Mouse (Mus musculus) neural tube, embryonic 14.5 days (tissue): ENCODE data around the gene Pxmp4. TPM values are rescaled to one million over a fixed set of nuclear protein-coding genes. Genes with fewer than 3 reads are reported as not detected.
A peak's percentile ranks its signal among the peaks of the same experiment; 100 is the strongest.

Experiments used
- ATAC-seq: fragments of 200-750 bp; cut with Nextera tagmentation; 2 replicates; pipeline ENCODE4 v1.8.0; 2017; ENCODE audit warnings: low read depth, mild to moderate bottlenecking, moderate TSS enrichment, moderate library complexity
- H3K27ac ChIP-seq: fragments of 300-500 bp; sonication (generic); 2 replicates; pipeline ENCODE4 v1.5.1; 2014; ENCODE audit warnings: low read depth, mild to moderate bottlenecking, control low read depth, low read length, moderate library complexity, mixed read lengths
- H3K27me3 ChIP-seq: fragments of 300-500 bp; sonication (generic); 2 replicates; pipeline ENCODE4 v1.6.1; 2014; ENCODE audit warnings: low read length; ENCODE audit not compliant: control insufficient read depth, insufficient read depth
- H3K36me3 ChIP-seq: fragments of 300-500 bp; sonication (generic); 2 replicates; pipeline ENCODE4 v1.6.1; 2014; ENCODE audit warnings: low read length, mixed read lengths; ENCODE audit not compliant: control insufficient read depth, insufficient read depth
- H3K4me1 ChIP-seq: fragments of 300-500 bp; sonication (generic); 2 replicates; pipeline ENCODE4 v1.6.1; 2014; ENCODE audit warnings: low read length; ENCODE audit not compliant: control insufficient read depth, insufficient read depth
- H3K4me2 ChIP-seq: fragments of 300-500 bp; sonication (generic); 2 replicates; pipeline ENCODE4 v1.6.1; 2014; ENCODE audit warnings: mild to moderate bottlenecking, low read depth, low read length, control low read depth
- H3K4me3 ChIP-seq: fragments of 300-500 bp; sonication (generic); 2 replicates; pipeline ENCODE4 v1.5.1; 2014; ENCODE audit warnings: low read depth, low read length, control low read depth, mixed read lengths
- H3K9ac ChIP-seq: fragments of 300-500 bp; sonication (generic); replicated peaks from 2 replicates; pipeline ENCODE4 v1.6.1; 2014; ENCODE audit warnings: low read depth, mild to moderate bottlenecking, control low read depth, low read length, mixed read lengths
- H3K9me3 ChIP-seq: fragments of 300-500 bp; sonication (generic); 2 replicates; pipeline ENCODE4 v1.6.1; 2016; ENCODE audit warnings: low read length; ENCODE audit not compliant: control insufficient read depth
- WGBS: fragments of 180-500 bp; shearing (Covaris S2); extraction: QIAGEN DNeasy Blood & Tissue Kit; methylation state at CpG from one replicate; pipeline ENCODE4 v1.1.7; 2014; 5-methylcytosine and 5-hydroxymethylcytosine counted together
- polyA plus RNA-seq: library from polyadenylated mRNA; unstranded; fragments of >200 nt; fragmentation: Nextera tagmentation; extraction: Ambion mirVana; gene quantifications from 2 replicates; pipeline ENCODE4 v1.2.1, GENCODE M21; 2014

Pxmp4 gene
- polyA plus RNA-seq, 1 experiment from 2014 or later, result 16.0 TPM

- ATAC-seq, result no peak
- Histone ChIP-seq H3K4me2 (no peak overlapping the region), H3K27me3 (peaks cover 2% of the 10 kb centered on the region; the same call in 1 of the 2 replicates), H3K27ac (no peak overlapping the region), H3K9ac (no peak overlapping the region), H3K4me1 (peaks cover 9% of the 10 kb centered on the region; the same call in 1 of the 2 replicates), H3K4me3 (no peak overlapping the region), H3K36me3 (no peaks in the 10 kb centered on the region), H3K9me3 (no peaks in the 10 kb centered on the region)
- WGBS, result 41% methylated on average over 3 of the region's 3 CpGs
Observed at GRCm38 (mm10) chr2:154548688-154549087, 54.8 kb downstream of the Pxmp4 start.

- no peak within 1 kb of the TSS for H3K4me2 ChIP-seq
- 90% methylated on average over 10 of the region's 10 CpGs for WGBS
- H3K4me3 ChIP-seq, result no peak within 1 kb of the TSS
- no peak for ATAC-seq
- H3K27me3 ChIP-seq, result peaks cover 2% of the 10 kb centered on the region; the same call in 1 of the 2 replicates
- H3K27ac ChIP-seq, result no peak within 1 kb of the TSS
- peaks cover 5% of the 10 kb centered on the region; the same call in 1 of the 2 replicates for H3K4me1 ChIP-seq
- no peaks in the 10 kb centered on the region for H3K36me3 ChIP-seq
- H3K9ac ChIP-seq, result no peak within 1 kb of the TSS
- no peaks in the 10 kb centered on the region for H3K9me3 ChIP-seq
Observed at GRCm38 (mm10) chr2:154546711-154547110, 56.8 kb downstream of the Pxmp4 start, which contains the start of gene 1700003F12Rik. TSS of gene 1700003F12Rik (plus strand) at chr2:154547085.

GRCm38 (mm10) chr2:154543567-154544347 lies 59.8 kb downstream of the Pxmp4 start:
- Histone ChIP-seq H3K36me3 (no peaks in the 10 kb centered on the region), H3K9ac (no peak overlapping the region), H3K9me3 (no peaks in the 10 kb centered on the region), H3K27ac (peak overlapping the region; percentile 39; the same call in 1 of the 2 replicates), H3K4me2 (no peak overlapping the region), H3K4me3 (no peak overlapping the region), H3K4me1 (peaks cover 4% of the 10 kb centered on the region; the same call in 1 of the 2 replicates), H3K27me3 (no peaks in the 10 kb centered on the region)
- ATAC-seq, result peak; percentile 44; the same call in 1 of the 2 replicates
- 80% methylated on average over 9 of the region's 9 CpGs for WGBS

- Histone ChIP-seq H3K4me3 (no peak overlapping the region), H3K9ac (no peak overlapping the region), H3K4me1 (peaks cover 7% of the 10 kb centered on the region; the same call in 1 of the 2 replicates), H3K27ac (no peak overlapping the region), H3K9me3 (no peaks in the 10 kb centered on the region), H3K4me2 (no peak overlapping the region), H3K27me3 (no peaks in the 10 kb centered on the region), H3K36me3 (peaks cover 3% of the 10 kb centered on the region)
- ATAC-seq, result no peak
- 87% methylated on average over 2 of the region's 2 CpGs for WGBS
Observed at GRCm38 (mm10) chr2:154541630-154542029, 61.9 kb downstream of the Pxmp4 start.

- no peak overlapping the region for H3K27ac ChIP-seq
- H3K27me3 ChIP-seq, result no peaks in the 10 kb centered on the region
- 64% methylated on average over 3 of the region's 3 CpGs for WGBS
- H3K9ac ChIP-seq, result no peak overlapping the region
- H3K36me3 ChIP-seq, result peaks cover 11% of the 10 kb centered on the region
- no peak overlapping the region for H3K4me2 ChIP-seq
- H3K9me3 ChIP-seq, result no peaks in the 10 kb centered on the region
- no peak overlapping the region for H3K4me3 ChIP-seq
- ATAC-seq, result no peak
- peaks cover 7% of the 10 kb centered on the region; the same call in 1 of the 2 replicates for H3K4me1 ChIP-seq
Observed at GRCm38 (mm10) chr2:154539720-154540119, 63.8 kb downstream of the Pxmp4 start.

- 26% methylated on average over 3 of the region's 3 CpGs for WGBS
- H3K27ac ChIP-seq, result 0 out of 2 replicates have a peak overlapping the region, but pooled peaks have one; percentile 16
- peaks cover 13% of the 10 kb centered on the region for H3K36me3 ChIP-seq
- H3K4me1 ChIP-seq, result peaks cover 7% of the 10 kb centered on the region; the same call in 1 of the 2 replicates
- ATAC-seq, result no peak
- H3K4me2 ChIP-seq, result no peak overlapping the region
- H3K27me3 ChIP-seq, result no peaks in the 10 kb centered on the region
- no peak overlapping the region for H3K9ac ChIP-seq
- no peak overlapping the region for H3K4me3 ChIP-seq
- no peaks in the 10 kb centered on the region for H3K9me3 ChIP-seq
Observed at GRCm38 (mm10) chr2:154538710-154539109, 64.8 kb downstream of the Pxmp4 start.

GRCm38 (mm10) chr2:154538310-154538709 lies 65.2 kb downstream of the Pxmp4 start:
- Histone ChIP-seq H3K9ac (no peak overlapping the region), H3K9me3 (no peaks in the 10 kb centered on the region), H3K36me3 (peaks cover 13% of the 10 kb centered on the region), H3K4me1 (peaks cover 7% of the 10 kb centered on the region; the same call in 1 of the 2 replicates), H3K27ac (no peak overlapping the region), H3K4me3 (no peak overlapping the region), H3K4me2 (no peak overlapping the region), H3K27me3 (no peaks in the 10 kb centered on the region)
- ATAC-seq, result no peak
- 38% methylated on average over 2 of the region's 2 CpGs for WGBS
